Comparison of ENCODE assay signal across 16 mouse cellular contexts in the genomic region with DNA sequence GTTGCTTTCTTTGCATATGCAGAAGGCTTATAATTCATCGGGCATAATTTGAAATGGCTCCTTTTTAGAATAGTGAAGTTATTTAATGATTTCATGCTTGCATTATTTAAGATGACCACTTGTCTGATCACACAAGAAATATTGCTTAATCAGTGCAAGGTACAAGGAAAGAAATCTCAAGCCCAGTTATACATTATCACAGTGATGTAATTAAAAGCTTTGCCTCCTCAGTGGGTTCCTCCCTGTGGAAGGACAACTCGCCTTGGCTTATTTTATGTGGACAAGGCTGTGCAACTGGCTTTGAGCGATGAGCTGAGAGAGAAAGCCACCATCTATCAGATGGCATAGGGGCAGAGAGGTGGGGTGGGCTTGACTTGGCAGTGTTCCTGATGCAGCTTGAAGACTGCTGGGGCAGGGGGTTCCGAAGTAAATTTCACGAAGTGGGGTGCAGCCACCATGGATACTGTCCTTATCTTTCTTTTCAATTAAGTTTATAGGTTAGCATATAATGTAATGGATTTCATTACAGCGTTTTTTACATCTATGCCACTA.
DNase-seq lines count a peak whose midpoint lies in the region; ATAC-seq and TF ChIP-seq lines count a peak whose summit lies in the region.
"Had no signal": no experiment of that assay in that cellular context is flagged by ENCODE, and none has a peak within 500 bp of the region (broad histone marks: within the 10 kb centered on the region; RNA-seq: fewer than 3 reads in every experiment).

No protein-coding gene starts in this region.

- no peak for TF ChIP-seq CTCF in thymus, adult 2 months (IDR thresholded peaks at IDR 0.05; ENCODE audit: borderline replicate concordance, control insufficient read depth, extremely low read depth, insufficient read depth, low read length, poor library complexity)

- TF ChIP-seq POLR2A in thymus, adult 2 months (IDR thresholded peaks at IDR 0.05; ENCODE audit: control insufficient read depth, extremely low read depth, insufficient read depth, low read length, poor library complexity) = no peak

- peak; percentile 26; the same call in 1 of the 2 replicates for ATAC-seq in forebrain, embryonic 16.5 days
- ATAC-seq in forebrain, embryonic 11.5 days (replicated peaks; ENCODE audit: low FRiP score) = no peak
- no peak for ATAC-seq in limb, embryonic 15.5 days (ENCODE audit: insufficient number of reproducible peaks, low FRiP score, low TSS enrichment, low read depth)
- ATAC-seq in erythroid progenitor cell, adult 5-6 weeks (replicated peaks; ENCODE audit: low FRiP score, poor library complexity, severe bottlenecking) = no peak
- ATAC-seq: hindbrain, embryonic 16.5 days; midbrain, embryonic 13.5 days had no signal

- H3K4me3 ChIP-seq in forebrain, embryonic 16.5 days (replicated peaks; ENCODE audit: low read length) = no peak overlapping the region
- H3K4me3 ChIP-seq in forebrain, embryonic 11.5 days (ENCODE audit: low read depth, low read length) = no peak overlapping the region
- no peak overlapping the region for H3K4me3 ChIP-seq in limb, embryonic 15.5 days
- no peak overlapping the region for H3K4me3 ChIP-seq in limb, embryonic 10.5 days
- H3K4me3 ChIP-seq in thymus, adult 2 months (ENCODE audit: control insufficient read depth, insufficient read depth, low read length) = no peak overlapping the region
- H3K4me3 ChIP-seq: embryonic facial prominence, embryonic 15.5 days; forebrain, embryonic 15.5 days; heart, embryonic 13.5 days; kidney, embryonic 15.5 days; midbrain, embryonic 13.5 days had no signal

- H3K9ac ChIP-seq in forebrain, embryonic 16.5 days (replicated peaks; ENCODE audit: low read depth, low read length) = no peak overlapping the region
- no peak overlapping the region for H3K9ac ChIP-seq in forebrain, embryonic 11.5 days (ENCODE audit: low read length)
- H3K9ac ChIP-seq in limb, embryonic 15.5 days = no peak overlapping the region
- H3K9ac ChIP-seq: embryonic facial prominence, embryonic 15.5 days; forebrain, embryonic 15.5 days; heart, embryonic 13.5 days; kidney, embryonic 15.5 days; midbrain, embryonic 13.5 days had no signal

- no peaks in the 10 kb centered on the region for H3K27me3 ChIP-seq in forebrain, embryonic 16.5 days (replicated peaks; ENCODE audit: control insufficient read depth, insufficient read depth, low read length)
- no peaks in the 10 kb centered on the region for H3K27me3 ChIP-seq in forebrain, embryonic 11.5 days (ENCODE audit: control insufficient read depth, insufficient read depth, low read length)
- H3K27me3 ChIP-seq in limb, embryonic 15.5 days = no peaks in the 10 kb centered on the region
- no peaks in the 10 kb centered on the region for H3K27me3 ChIP-seq in limb, embryonic 10.5 days (ENCODE audit: low read depth, poor library complexity, severe bottlenecking)
- H3K27me3 ChIP-seq in thymus, adult 2 months (ENCODE audit: control insufficient read depth, insufficient read depth, low read length) = no peaks in the 10 kb centered on the region
- H3K27me3 ChIP-seq: embryonic facial prominence, embryonic 15.5 days; forebrain, embryonic 15.5 days; heart, embryonic 13.5 days; kidney, embryonic 15.5 days; midbrain, embryonic 13.5 days had no signal

- no peak for DNase-seq in forebrain, embryonic 11.5 days (ENCODE audit: low spot score)
- no peak for DNase-seq in limb, embryonic 10.5 days (ENCODE audit: low spot score)
- no peak for DNase-seq in thymus, adult 2 months
- DNase-seq in thymus, postnatal 36 days = no peak
- no peak for DNase-seq in frontal cortex, postnatal 25 days (ENCODE audit: low spot score in 2 of 2)
- DNase-seq: cerebellum, adult 8-10 months; gastrocnemius, postnatal 14 days had no signal

- no peaks in the 10 kb centered on the region for H3K36me3 ChIP-seq in forebrain, embryonic 16.5 days (ENCODE audit: control insufficient read depth, insufficient read depth)
- no peaks in the 10 kb centered on the region for H3K36me3 ChIP-seq in forebrain, embryonic 11.5 days (ENCODE audit: control insufficient read depth, insufficient read depth, low read length)
- no peaks in the 10 kb centered on the region for H3K36me3 ChIP-seq in limb, embryonic 15.5 days
- no peaks in the 10 kb centered on the region for H3K36me3 ChIP-seq in limb, embryonic 10.5 days
- H3K36me3 ChIP-seq in thymus, adult 2 months (ENCODE audit: control insufficient read depth, insufficient read depth, low read length) = no peaks in the 10 kb centered on the region
- H3K36me3 ChIP-seq: embryonic facial prominence, embryonic 15.5 days; forebrain, embryonic 15.5 days; heart, embryonic 13.5 days; kidney, embryonic 15.5 days; midbrain, embryonic 13.5 days had no signal

- no peaks in the 10 kb centered on the region for H3K9me3 ChIP-seq in forebrain, embryonic 16.5 days (ENCODE audit: control insufficient read depth, low read length)
- H3K9me3 ChIP-seq in forebrain, embryonic 11.5 days (ENCODE audit: control insufficient read depth, low read length) = no peaks in the 10 kb centered on the region
- H3K9me3 ChIP-seq in limb, embryonic 15.5 days = no peaks in the 10 kb centered on the region
- no peaks in the 10 kb centered on the region for H3K9me3 ChIP-seq in limb, embryonic 10.5 days (replicated peaks)
- H3K9me3 ChIP-seq: embryonic facial prominence, embryonic 15.5 days; forebrain, embryonic 15.5 days; heart, embryonic 13.5 days; kidney, embryonic 15.5 days; midbrain, embryonic 13.5 days had no signal

- H3K4me1 ChIP-seq in forebrain, embryonic 16.5 days (replicated peaks; ENCODE audit: control insufficient read depth, insufficient read depth, low read length) = peaks cover 24% of the 10 kb centered on the region
- H3K4me1 ChIP-seq in forebrain, embryonic 11.5 days (replicated peaks; ENCODE audit: control insufficient read depth, insufficient read depth, low read length) = no peaks in the 10 kb centered on the region
- H3K4me1 ChIP-seq in limb, embryonic 15.5 days = peaks cover 18% of the 10 kb centered on the region
- H3K4me1 ChIP-seq in limb, embryonic 10.5 days = peaks cover 10% of the 10 kb centered on the region; the same call in 1 of the 2 replicates
- peaks cover 27% of the 10 kb centered on the region for H3K4me1 ChIP-seq in thymus, adult 2 months (replicated peaks; ENCODE audit: control insufficient read depth, insufficient read depth, low read length)
- H3K4me1 ChIP-seq: midbrain, embryonic 13.5 days had no signal

- H3K4me2 ChIP-seq in forebrain, embryonic 16.5 days (ENCODE audit: low read length) = no peak overlapping the region
- H3K4me2 ChIP-seq in forebrain, embryonic 11.5 days (ENCODE audit: low read depth, low read length, severe bottlenecking) = no peak overlapping the region
- H3K4me2 ChIP-seq in limb, embryonic 15.5 days = no peak overlapping the region
- H3K4me2 ChIP-seq: embryonic facial prominence, embryonic 15.5 days; forebrain, embryonic 15.5 days; heart, embryonic 13.5 days; kidney, embryonic 15.5 days; midbrain, embryonic 13.5 days had no signal

- no peak overlapping the region for H3K27ac ChIP-seq in forebrain, embryonic 16.5 days (ENCODE audit: low read length)
- no peak overlapping the region for H3K27ac ChIP-seq in forebrain, embryonic 11.5 days (ENCODE audit: low read depth, low read length)
- H3K27ac ChIP-seq in limb, embryonic 15.5 days = peak overlapping the region; percentile 76
- no peak overlapping the region for H3K27ac ChIP-seq in limb, embryonic 10.5 days
- H3K27ac ChIP-seq in thymus, adult 2 months (ENCODE audit: control insufficient read depth, insufficient read depth, low read length) = peak overlapping the region; percentile 92
- H3K27ac ChIP-seq: embryonic facial prominence, embryonic 15.5 days; forebrain, embryonic 15.5 days; midbrain, embryonic 13.5 days had no signal

- 71% methylated on average over 6 of the region's 6 CpGs for WGBS in forebrain, embryonic 16.5 days
- 90% methylated on average over 6 of the region's 6 CpGs for WGBS in forebrain, embryonic 11.5 days
- 85% methylated on average over 6 of the region's 6 CpGs for WGBS in limb, embryonic 15.5 days
- WGBS in limb, embryonic 10.5 days = 88% methylated on average over 6 of the region's 6 CpGs
- WGBS in thymus, adult 2 months = 96% methylated on average over 6 of the region's 6 CpGs

Comparison
In these comparisons a context has a peak if more than half of its experiments do, and no peak if none do; other contexts are left out.
1. H3K27ac ChIP-seq: peak in limb, embryonic 15.5 days (single experiment) and thymus, adult 2 months (single experiment); none in forebrain, embryonic 16.5 days (single experiment), forebrain, embryonic 11.5 days (single experiment) and limb, embryonic 10.5 days (single experiment).